Mouse (Mus musculus): ENCODE measurements around the gene Hivep3. TPM values are rescaled to one million over a fixed set of nuclear protein-coding genes. Genes with fewer than 3 reads are reported as not detected.

Hivep3 gene
- polyA plus RNA-seq, 1 experiment from 2014 or later: 13.8 TPM

GRCm38 (mm10) chr4:119970166-119970565 is 236.6 kb downstream of the Hivep3 start:
- Histone ChIP-seq H3K9ac (ENCODE audit: low read length) (peak overlapping the region; percentile 35; the same call in 1 of the 2 replicates), H3K4me3 (ENCODE audit: low read depth, low read length) (no peak overlapping the region), H3K36me3 (ENCODE audit: control insufficient read depth, insufficient read depth, low read length) (no peaks in the 10 kb centered on the region), H3K27ac (ENCODE audit: low read depth, low read length) (peak overlapping the region; percentile 76), H3K4me1 (ENCODE audit: control insufficient read depth, insufficient read depth, low read length) (peaks cover 21% of the 10 kb centered on the region), H3K4me2 (ENCODE audit: low read length) (no peak overlapping the region), H3K9me3 (replicated peaks; ENCODE audit: control insufficient read depth, low read length) (no peaks in the 10 kb centered on the region), H3K27me3 (replicated peaks; ENCODE audit: control insufficient read depth, insufficient read depth, low read length) (no peaks in the 10 kb centered on the region)
- ATAC-seq (peak; percentile 63), DNase-seq (ENCODE audit: low spot score) (peak; percentile 64)
- 25% methylated on average over 9 of the region's 9 CpGs for WGBS

- no peak overlapping the region for H3K4me2 ChIP-seq (ENCODE audit: low read length)
- no peaks in the 10 kb centered on the region for H3K9me3 ChIP-seq (replicated peaks; ENCODE audit: control insufficient read depth, low read length)
- WGBS: 62% methylated on average over 6 of the region's 6 CpGs
- no peak overlapping the region for H3K27ac ChIP-seq (ENCODE audit: low read depth, low read length)
- no peaks in the 10 kb centered on the region for H3K36me3 ChIP-seq (ENCODE audit: control insufficient read depth, insufficient read depth, low read length)
- ATAC-seq (no peak), DNase-seq (ENCODE audit: low spot score) (no peak)
- no peak overlapping the region for H3K4me3 ChIP-seq (ENCODE audit: low read depth, low read length)
- H3K27me3 ChIP-seq (replicated peaks; ENCODE audit: control insufficient read depth, insufficient read depth, low read length): no peaks in the 10 kb centered on the region
- H3K4me1 ChIP-seq (ENCODE audit: control insufficient read depth, insufficient read depth, low read length): peaks cover 21% of the 10 kb centered on the region
- no peak overlapping the region for H3K9ac ChIP-seq (ENCODE audit: low read length)
Measured at GRCm38 (mm10) chr4:119972375-119972774, 238.8 kb downstream of the Hivep3 start.

- Histone ChIP-seq H3K36me3 (ENCODE audit: control insufficient read depth, insufficient read depth, low read length) (no peaks in the 10 kb centered on the region), H3K4me2 (ENCODE audit: low read length) (no peak overlapping the region), H3K9ac (ENCODE audit: low read length) (no peak overlapping the region), H3K4me1 (ENCODE audit: control insufficient read depth, insufficient read depth, low read length) (peaks cover 12% of the 10 kb centered on the region), H3K27me3 (replicated peaks; ENCODE audit: control insufficient read depth, insufficient read depth, low read length) (no peaks in the 10 kb centered on the region), H3K4me3 (ENCODE audit: low read depth, low read length) (no peak overlapping the region), H3K9me3 (replicated peaks; ENCODE audit: control insufficient read depth, low read length) (no peaks in the 10 kb centered on the region), H3K27ac (ENCODE audit: low read depth, low read length) (no peak overlapping the region)
- DNase-seq (ENCODE audit: low spot score): no peak
- ATAC-seq: no peak
- WGBS: 81% methylated on average over 9 of the region's 9 CpGs
Measured at GRCm38 (mm10) chr4:119973729-119974605, 240.4 kb downstream of the Hivep3 start.

- no peak overlapping the region for H3K4me3 ChIP-seq (ENCODE audit: low read depth, low read length)
- no peak overlapping the region for H3K27ac ChIP-seq (ENCODE audit: low read depth, low read length)
- ATAC-seq: no peak
- H3K4me2 ChIP-seq (ENCODE audit: low read length): no peak overlapping the region
- no peaks in the 10 kb centered on the region for H3K9me3 ChIP-seq (replicated peaks; ENCODE audit: control insufficient read depth, low read length)
- no peaks in the 10 kb centered on the region for H3K36me3 ChIP-seq (ENCODE audit: control insufficient read depth, insufficient read depth, low read length)
- no peak for DNase-seq (ENCODE audit: low spot score)
- WGBS: 86% methylated on average over 10 of the region's 10 CpGs
- no peak overlapping the region for H3K9ac ChIP-seq (ENCODE audit: low read length)
- H3K4me1 ChIP-seq (ENCODE audit: control insufficient read depth, insufficient read depth, low read length): peaks cover 2% of the 10 kb centered on the region; the same call in 1 of the 2 replicates
- H3K27me3 ChIP-seq (replicated peaks; ENCODE audit: control insufficient read depth, insufficient read depth, low read length): no peaks in the 10 kb centered on the region
Measured at GRCm38 (mm10) chr4:119975242-119975641, 241.7 kb downstream of the Hivep3 start.

GRCm38 (mm10) chr4:119975822-119976221 is 242.2 kb downstream of the Hivep3 start:
- H3K4me1 ChIP-seq (ENCODE audit: control insufficient read depth, insufficient read depth, low read length): no peaks in the 10 kb centered on the region
- H3K9ac ChIP-seq (ENCODE audit: low read length): no peak overlapping the region
- DNase-seq (ENCODE audit: low spot score): no peak
- ATAC-seq: no peak
- WGBS: 72% methylated on average over 12 of the region's 12 CpGs
- no peak overlapping the region for H3K27ac ChIP-seq (ENCODE audit: low read depth, low read length)
- no peaks in the 10 kb centered on the region for H3K36me3 ChIP-seq (ENCODE audit: control insufficient read depth, insufficient read depth, low read length)
- no peak overlapping the region for H3K4me2 ChIP-seq (ENCODE audit: low read length)
- no peak overlapping the region for H3K4me3 ChIP-seq (ENCODE audit: low read depth, low read length)
- H3K27me3 ChIP-seq (replicated peaks; ENCODE audit: control insufficient read depth, insufficient read depth, low read length): no peaks in the 10 kb centered on the region
- H3K9me3 ChIP-seq (replicated peaks; ENCODE audit: control insufficient read depth, low read length): no peaks in the 10 kb centered on the region

GRCm38 (mm10) chr4:119976428-119977168 is 243.0 kb downstream of the Hivep3 start:
- ATAC-seq: no peak
- Histone ChIP-seq H3K36me3 (ENCODE audit: control insufficient read depth, insufficient read depth, low read length) (no peaks in the 10 kb centered on the region), H3K9me3 (replicated peaks; ENCODE audit: control insufficient read depth, low read length) (no peaks in the 10 kb centered on the region), H3K4me3 (ENCODE audit: low read depth, low read length) (no peak overlapping the region), H3K9ac (ENCODE audit: low read length) (no peak overlapping the region), H3K27ac (ENCODE audit: low read depth, low read length) (no peak overlapping the region), H3K4me1 (ENCODE audit: control insufficient read depth, insufficient read depth, low read length) (no peaks in the 10 kb centered on the region), H3K4me2 (ENCODE audit: low read length) (no peak overlapping the region), H3K27me3 (replicated peaks; ENCODE audit: control insufficient read depth, insufficient read depth, low read length) (no peaks in the 10 kb centered on the region)
- WGBS: 45% methylated on average over 3 of the region's 3 CpGs
- DNase-seq (ENCODE audit: low spot score): no peak

GRCm38 (mm10) chr4:119977817-119978491 is 244.4 kb downstream of the Hivep3 start:
- ATAC-seq: no peak
- no peak overlapping the region for H3K4me3 ChIP-seq (ENCODE audit: low read depth, low read length)
- H3K27me3 ChIP-seq (replicated peaks; ENCODE audit: control insufficient read depth, insufficient read depth, low read length): no peaks in the 10 kb centered on the region
- H3K9ac ChIP-seq (ENCODE audit: low read length): no peak overlapping the region
- DNase-seq (ENCODE audit: low spot score): no peak
- no peak overlapping the region for H3K4me2 ChIP-seq (ENCODE audit: low read length)
- H3K27ac ChIP-seq (ENCODE audit: low read depth, low read length): no peak overlapping the region
- 83% methylated on average over 7 of the region's 7 CpGs for WGBS
- H3K4me1 ChIP-seq (ENCODE audit: control insufficient read depth, insufficient read depth, low read length): no peaks in the 10 kb centered on the region
- H3K9me3 ChIP-seq (replicated peaks; ENCODE audit: control insufficient read depth, low read length): no peaks in the 10 kb centered on the region
- no peaks in the 10 kb centered on the region for H3K36me3 ChIP-seq (ENCODE audit: control insufficient read depth, insufficient read depth, low read length)

GRCm38 (mm10) chr4:119979238-119979829 is 245.8 kb downstream of the Hivep3 start:
- Histone ChIP-seq H3K27ac (ENCODE audit: low read depth, low read length) (no peak overlapping the region), H3K4me2 (ENCODE audit: low read length) (no peak overlapping the region), H3K27me3 (replicated peaks; ENCODE audit: control insufficient read depth, insufficient read depth, low read length) (no peaks in the 10 kb centered on the region), H3K9me3 (replicated peaks; ENCODE audit: control insufficient read depth, low read length) (no peaks in the 10 kb centered on the region), H3K4me3 (ENCODE audit: low read depth, low read length) (no peak overlapping the region), H3K9ac (ENCODE audit: low read length) (no peak overlapping the region), H3K4me1 (ENCODE audit: control insufficient read depth, insufficient read depth, low read length) (no peaks in the 10 kb centered on the region), H3K36me3 (ENCODE audit: control insufficient read depth, insufficient read depth, low read length) (no peaks in the 10 kb centered on the region)
- WGBS: 78% methylated on average over 5 of the region's 5 CpGs
- DNase-seq (ENCODE audit: low spot score) (no peak), ATAC-seq (no peak)

All from forebrain, embryonic 14.5 days (tissue).